In the genomic region with DNA sequence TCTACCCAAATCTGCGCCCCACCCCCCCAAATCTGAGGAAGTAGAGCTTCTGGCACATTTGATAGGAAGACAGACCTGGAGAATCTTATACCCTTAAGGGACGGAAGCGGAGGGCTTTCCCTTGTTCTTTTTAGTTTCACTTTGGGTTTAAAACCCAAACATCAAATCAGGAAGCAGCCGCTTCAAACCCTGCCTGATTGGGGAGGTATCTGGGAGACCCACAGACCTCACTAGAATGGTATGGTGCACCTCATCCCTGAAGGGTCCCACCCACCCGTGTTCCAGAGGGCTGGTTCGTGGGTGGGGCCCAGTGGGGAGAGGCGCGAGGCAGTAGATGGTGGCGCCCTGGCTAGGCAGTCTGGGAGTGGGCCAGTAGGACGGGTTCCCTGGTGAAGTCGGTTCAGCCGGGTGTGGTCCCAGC, we compare ENCODE assay signal across 8 mouse cellular contexts. TPM values are rescaled to one million over a fixed set of nuclear protein-coding genes. Genes with fewer than 3 reads are reported as not detected.
A peak's percentile ranks its signal among the peaks of the same experiment; 100 is the strongest.
DNase-seq lines count a peak whose midpoint lies in the region; ATAC-seq and TF ChIP-seq lines count a peak whose summit lies in the region.

No protein-coding gene starts in this region.

- H3K27ac ChIP-seq in hindbrain, embryonic 13.5 days: peak overlapping the region; percentile 64
- no peak overlapping the region; the same call in 1 of the 2 replicates for H3K27ac ChIP-seq in hindbrain, embryonic 14.5 days
- peak overlapping the region; percentile 54 for H3K27ac ChIP-seq in ES-Bruce4 (ENCODE audit: insufficient read depth, low read length)
- peak overlapping the region; percentile 76 for H3K27ac ChIP-seq in heart, embryonic 12.5 days (ENCODE audit: poor library complexity, severe bottlenecking)
- H3K27ac ChIP-seq in lung, postnatal 0 days (ENCODE audit: low read length): peak overlapping the region; percentile 76
- no peak overlapping the region for H3K27ac ChIP-seq in forebrain, embryonic 13.5 days

- H3K4me1 ChIP-seq in hindbrain, embryonic 13.5 days (replicated peaks): peaks cover 81% of the 10 kb centered on the region
- H3K4me1 ChIP-seq in hindbrain, embryonic 14.5 days (replicated peaks; ENCODE audit: control insufficient read depth, insufficient read depth, low read length): peaks cover 29% of the 10 kb centered on the region
- H3K4me1 ChIP-seq in ES-Bruce4 (ENCODE audit: control insufficient read depth, insufficient read depth, low read length): peaks cover 14% of the 10 kb centered on the region
- H3K4me1 ChIP-seq in heart, embryonic 12.5 days (replicated peaks): peaks cover 83% of the 10 kb centered on the region
- peaks cover 31% of the 10 kb centered on the region for H3K4me1 ChIP-seq in lung, postnatal 0 days (ENCODE audit: insufficient read depth, low read depth, low read length)
- H3K4me1 ChIP-seq in forebrain, embryonic 13.5 days: peaks cover 56% of the 10 kb centered on the region

- no peak for TF ChIP-seq CTCF in ES-Bruce4 (IDR thresholded peaks at IDR 0.05; ENCODE audit: low read depth, low read length)
- TF ChIP-seq CTCF in lung, postnatal 0 days (IDR thresholded peaks at IDR 0.05): no peak

- intact Hi-C loops in left cerebral cortex, postnatal 4 days (cut with DNase I): no loop called here

- H3K27me3 ChIP-seq in hindbrain, embryonic 13.5 days: no peaks in the 10 kb centered on the region
- H3K27me3 ChIP-seq in hindbrain, embryonic 14.5 days (ENCODE audit: control insufficient read depth, insufficient read depth, low read length): no peaks in the 10 kb centered on the region
- H3K27me3 ChIP-seq in ES-Bruce4 (ENCODE audit: control insufficient read depth, insufficient read depth, low read length, poor library complexity, severe bottlenecking): no peaks in the 10 kb centered on the region
- no peaks in the 10 kb centered on the region for H3K27me3 ChIP-seq in heart, embryonic 12.5 days (replicated peaks)
- H3K27me3 ChIP-seq in lung, postnatal 0 days (replicated peaks; ENCODE audit: insufficient read depth, low read length): no peaks in the 10 kb centered on the region
- H3K27me3 ChIP-seq in forebrain, embryonic 13.5 days: no peaks in the 10 kb centered on the region

- no peak; the same call in 1 of the 2 replicates for ATAC-seq in hindbrain, embryonic 13.5 days (ENCODE audit: low FRiP score)
- no peak for ATAC-seq in hindbrain, embryonic 14.5 days (ENCODE audit: low FRiP score)
- ATAC-seq in heart, embryonic 12.5 days (ENCODE audit: insufficient number of reproducible peaks, low FRiP score): no peak
- ATAC-seq in lung, postnatal 0 days: no peak
- no peak for ATAC-seq in forebrain, embryonic 13.5 days

- no peak for DNase-seq in hindbrain, embryonic 14.5 days (ENCODE audit: low spot score)
- DNase-seq in lung, postnatal 0 days (ENCODE audit: low spot score): no peak
- peak; percentile 68 for DNase-seq in thymus, postnatal 25 days
- DNase-seq in left cerebral cortex, postnatal 4 days: no peak

- peaks cover 9% of the 10 kb centered on the region; the same call in 1 of the 2 replicates for H3K36me3 ChIP-seq in hindbrain, embryonic 13.5 days
- H3K36me3 ChIP-seq in hindbrain, embryonic 14.5 days (replicated peaks; ENCODE audit: control insufficient read depth, insufficient read depth): peaks cover 14% of the 10 kb centered on the region
- H3K36me3 ChIP-seq in ES-Bruce4 (ENCODE audit: control insufficient read depth, insufficient read depth, low read length, poor library complexity, severe bottlenecking): no peaks in the 10 kb centered on the region
- H3K36me3 ChIP-seq in heart, embryonic 12.5 days: no peaks in the 10 kb centered on the region
- H3K36me3 ChIP-seq in lung, postnatal 0 days (ENCODE audit: insufficient read depth, low read length): no peaks in the 10 kb centered on the region
- H3K36me3 ChIP-seq in forebrain, embryonic 13.5 days (ENCODE audit: poor library complexity, severe bottlenecking): no peaks in the 10 kb centered on the region

- 80% methylated on average over 12 of the region's 12 CpGs for WGBS in hindbrain, embryonic 13.5 days
- WGBS in hindbrain, embryonic 14.5 days: 90% methylated on average over 12 of the region's 12 CpGs
- WGBS in heart, embryonic 12.5 days: 62% methylated on average over 12 of the region's 12 CpGs
- 49% methylated on average over 12 of the region's 12 CpGs for WGBS in lung, postnatal 0 days
- 84% methylated on average over 12 of the region's 12 CpGs for WGBS in forebrain, embryonic 13.5 days

- H3K9ac ChIP-seq in hindbrain, embryonic 13.5 days: 0 out of 2 replicates have a peak overlapping the region, but pooled peaks have one; percentile 55
- no peak overlapping the region for H3K9ac ChIP-seq in hindbrain, embryonic 14.5 days
- peak overlapping the region; percentile 38 for H3K9ac ChIP-seq in ES-Bruce4 (ENCODE audit: low read depth, poor library complexity, severe bottlenecking)
- H3K9ac ChIP-seq in heart, embryonic 12.5 days: peak overlapping the region; percentile 42; the same call in 1 of the 2 replicates
- peak overlapping the region; percentile 36; the same call in 1 of the 2 replicates for H3K9ac ChIP-seq in lung, postnatal 0 days (replicated peaks; ENCODE audit: low read depth)
- H3K9ac ChIP-seq in forebrain, embryonic 13.5 days: no peak overlapping the region

- TF ChIP-seq POLR2A in ES-Bruce4 (IDR thresholded peaks at IDR 0.05; ENCODE audit: insufficient read depth, low read length): no peak

- H3K4me2 ChIP-seq in hindbrain, embryonic 13.5 days: 0 out of 2 replicates have a peak overlapping the region, but pooled peaks have one; percentile 13
- no peak overlapping the region for H3K4me2 ChIP-seq in hindbrain, embryonic 14.5 days (replicated peaks)
- H3K4me2 ChIP-seq in heart, embryonic 12.5 days: peak overlapping the region; percentile 49
- peak overlapping the region; percentile 47 for H3K4me2 ChIP-seq in lung, postnatal 0 days (replicated peaks; ENCODE audit: low read depth, low read length)
- no peak overlapping the region for H3K4me2 ChIP-seq in forebrain, embryonic 13.5 days

- H3K4me3 ChIP-seq in hindbrain, embryonic 13.5 days: no peak overlapping the region
- no peak overlapping the region for H3K4me3 ChIP-seq in hindbrain, embryonic 14.5 days (replicated peaks; ENCODE audit: low read length)
- H3K4me3 ChIP-seq in ES-Bruce4 (ENCODE audit: low read depth, low read length): no peak overlapping the region
- peak overlapping the region; percentile 6; the same call in 1 of the 2 replicates for H3K4me3 ChIP-seq in heart, embryonic 12.5 days
- peak overlapping the region; percentile 15; the same call in 1 of the 2 replicates for H3K4me3 ChIP-seq in lung, postnatal 0 days (ENCODE audit: low read depth, low read length)
- no peak overlapping the region for H3K4me3 ChIP-seq in forebrain, embryonic 13.5 days

- no peak for TF ChIP-seq EP300 in ES-Bruce4 (IDR thresholded peaks at IDR 0.05; ENCODE audit: insufficient read depth, low read depth, low read length)
- no peak for TF ChIP-seq EP300 in lung, postnatal 0 days (IDR thresholded peaks at IDR 0.05)

- H3K9me3 ChIP-seq in hindbrain, embryonic 13.5 days: no peaks in the 10 kb centered on the region
- H3K9me3 ChIP-seq in hindbrain, embryonic 14.5 days (ENCODE audit: control insufficient read depth, low read length): no peaks in the 10 kb centered on the region
- no peaks in the 10 kb centered on the region for H3K9me3 ChIP-seq in ES-Bruce4 (replicated peaks; ENCODE audit: control insufficient read depth, insufficient read depth, low read length, poor library complexity, severe bottlenecking)
- no peaks in the 10 kb centered on the region for H3K9me3 ChIP-seq in heart, embryonic 12.5 days (replicated peaks)
- no peaks in the 10 kb centered on the region for H3K9me3 ChIP-seq in lung, postnatal 0 days (ENCODE audit: low read length)
- H3K9me3 ChIP-seq in forebrain, embryonic 13.5 days (replicated peaks): no peaks in the 10 kb centered on the region

RNA-seq across cellular contexts. Expression of a gene that starts 44.7 kb away (rescaled TPM):
- polyA plus RNA-seq in hindbrain, embryonic 13.5 days (2015; fragmentation: Nextera tagmentation; extraction: Ambion mirVana): 39.1 and 53.3 TPM in 2 replicates
- polyA plus RNA-seq in hindbrain, embryonic 14.5 days (2014; fragmentation: Nextera tagmentation; extraction: Ambion mirVana): 41.4 and 47.1 TPM in 2 replicates
- 9.4 and 20.2 TPM in 2 replicates for polyA plus RNA-seq in ES-Bruce4 (2011; ENCODE audit: insufficient read depth, insufficient read length, low read depth, missing spikeins)
- polyA plus RNA-seq in heart, embryonic 12.5 days (2016; fragmentation: Nextera tagmentation; extraction: Ambion mirVana): 1,723 and 1,724 TPM in 2 replicates
- polyA plus RNA-seq in lung, postnatal 0 days (2015; fragmentation: Nextera tagmentation; extraction: Ambion mirVana): 222 and 240 TPM in 2 replicates
- 28.1 and 28.4 TPM in 2 replicates for polyA plus RNA-seq in forebrain, embryonic 13.5 days (2015; fragmentation: Nextera tagmentation; extraction: Ambion mirVana)
- total RNA-seq in left cerebral cortex, postnatal 4 days (2021): 10 to 100 TPM; 13.4 to 18.6 TPM

Comparison
In these comparisons a context has a peak if more than half of its experiments do, and no peak if none do; other contexts are left out.
1. H3K27ac ChIP-seq: peak in hindbrain, embryonic 13.5 days (single experiment), ES-Bruce4 (single experiment), heart, embryonic 12.5 days (single experiment) and lung, postnatal 0 days (single experiment); none in hindbrain, embryonic 14.5 days (single experiment) and forebrain, embryonic 13.5 days (single experiment).
2. H3K4me2 ChIP-seq: peak in hindbrain, embryonic 13.5 days (single experiment), heart, embryonic 12.5 days (single experiment) and lung, postnatal 0 days (single experiment); none in hindbrain, embryonic 14.5 days (single experiment) and forebrain, embryonic 13.5 days (single experiment).
3. H3K9ac ChIP-seq: peak in hindbrain, embryonic 13.5 days (single experiment), ES-Bruce4 (single experiment), heart, embryonic 12.5 days (single experiment) and lung, postnatal 0 days (single experiment); none in hindbrain, embryonic 14.5 days (single experiment) and forebrain, embryonic 13.5 days (single experiment).
4. H3K4me3 ChIP-seq: peak in heart, embryonic 12.5 days (single experiment) and lung, postnatal 0 days (single experiment); none in hindbrain, embryonic 13.5 days (single experiment), hindbrain, embryonic 14.5 days (single experiment), ES-Bruce4 (single experiment) and forebrain, embryonic 13.5 days (single experiment).